Mouse (Mus musculus) hindbrain, embryonic 15.5 days (tissue): ENCODE results near the gene Phf1. TPM values are rescaled to one million over a fixed set of nuclear protein-coding genes. Genes with fewer than 3 reads are reported as not detected.

ENCODE experiments used
- ATAC-seq: fragments of 200-750 bp; cut with Nextera tagmentation; 2 replicates; pipeline ENCODE4 v1.8.0; 2017; ENCODE audit warnings: low read depth, moderate number of reproducible peaks, moderate TSS enrichment; ENCODE audit not compliant: low FRiP score
- H3K27ac ChIP-seq: fragments of 300-500 bp; sonication (generic); replicated peaks from 2 replicates; pipeline ENCODE4 v1.5.1; 2015; ENCODE audit warnings: mild to moderate bottlenecking, inconsistent platforms
- H3K27me3 ChIP-seq: fragments of 300-500 bp; sonication (generic); 2 replicates; pipeline ENCODE4 v1.6.1; 2015; ENCODE audit warnings: control low read depth, inconsistent platforms
- H3K36me3 ChIP-seq: fragments of 300-500 bp; sonication (generic); 2 replicates; pipeline ENCODE4 v1.6.1; 2015; ENCODE audit warnings: control low read depth, inconsistent platforms
- H3K4me1 ChIP-seq: fragments of 300-500 bp; sonication (generic); replicated peaks from 2 replicates; pipeline ENCODE4 v1.6.1; 2015; ENCODE audit warnings: control low read depth, inconsistent platforms
- H3K4me2 ChIP-seq: fragments of 300-500 bp; sonication (generic); 2 replicates; pipeline ENCODE4 v1.6.1; 2015; ENCODE audit warnings: moderate library complexity, mild to moderate bottlenecking, inconsistent platforms
- H3K4me3 ChIP-seq: fragments of 300-500 bp; sonication (generic); 2 replicates; pipeline ENCODE4 v1.5.1; 2015; ENCODE audit warnings: mild to moderate bottlenecking, inconsistent platforms
- H3K9ac ChIP-seq: fragments of 300-500 bp; sonication (generic); 2 replicates; pipeline ENCODE4 v1.6.1; 2015; ENCODE audit warnings: inconsistent platforms
- H3K9me3 ChIP-seq: fragments of 300-500 bp; sonication (generic); 2 replicates; pipeline ENCODE4 v1.6.1; 2016; ENCODE audit warnings: control low read depth, inconsistent platforms
- WGBS: fragments of 180-500 bp; shearing (Covaris S2); methylation state at CpG from one replicate; pipeline ENCODE4 v1.1.7; 2015; 5-methylcytosine and 5-hydroxymethylcytosine counted together
- polyA plus RNA-seq: library from polyadenylated mRNA; unstranded; fragments of >200 nt; fragmentation: Nextera tagmentation; extraction: Ambion mirVana; gene quantifications from 2 replicates; pipeline ENCODE4 v1.2.1, GENCODE M21; 2015

Phf1 gene
- 32.3 and 34.7 TPM in 2 replicates for polyA plus RNA-seq

GRCm38 (mm10) chr17:26932839-26933398, at the start of gene Phf1:
TSS of gene Phf1 (plus strand) at chr17:26933052.
- under 1% methylated on average over 24 of the region's 43 CpGs for WGBS

DNA sequence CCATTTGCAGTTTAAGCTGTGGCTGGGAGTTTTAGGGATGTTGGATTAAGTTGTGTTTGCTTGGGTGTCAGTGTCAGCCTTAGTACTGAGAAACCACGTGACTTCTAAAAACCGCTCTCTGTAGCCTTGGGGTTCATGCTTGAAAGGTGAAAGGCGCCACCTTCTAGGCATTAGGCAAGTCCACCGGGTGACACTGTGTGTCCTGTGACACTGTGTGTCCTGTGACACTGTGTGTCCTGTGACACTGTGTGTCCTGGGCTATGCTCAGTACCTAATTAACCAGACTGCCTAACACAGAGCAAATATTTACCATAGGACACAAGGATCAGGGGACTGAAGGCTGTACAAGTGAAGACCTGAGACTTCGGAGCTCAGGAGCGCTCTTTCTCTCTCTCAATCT, 49.3 kb upstream of the Phf1 start:
- Histone ChIP-seq H3K27ac (no peak overlapping the region), H3K9ac (no peak overlapping the region), H3K4me3 (no peak overlapping the region), H3K36me3 (no peaks in the 10 kb centered on the region), H3K4me1 (peaks cover 21% of the 10 kb centered on the region), H3K4me2 (no peak overlapping the region), H3K9me3 (no peaks in the 10 kb centered on the region), H3K27me3 (no peaks in the 10 kb centered on the region; the same call in none of the 2 replicates)
- no peak for ATAC-seq
- WGBS, result 78% methylated on average over 6 of the region's 6 CpGs

More at GRCm38 (mm10) chr17:26932839-26933398, at the start of gene Phf1:
- Histone ChIP-seq H3K4me3 (peak within 1 kb of the TSS; percentile 84), H3K27ac (peak within 1 kb of the TSS; percentile 90), H3K9me3 (no peaks in the 10 kb centered on the region), H3K4me1 (peaks cover 31% of the 10 kb centered on the region), H3K36me3 (peaks cover 18% of the 10 kb centered on the region), H3K4me2 (peak within 1 kb of the TSS; percentile 76), H3K9ac (peak within 1 kb of the TSS; percentile 88), H3K27me3 (no peaks in the 10 kb centered on the region)
- ATAC-seq, result peak; percentile 86

DNA sequence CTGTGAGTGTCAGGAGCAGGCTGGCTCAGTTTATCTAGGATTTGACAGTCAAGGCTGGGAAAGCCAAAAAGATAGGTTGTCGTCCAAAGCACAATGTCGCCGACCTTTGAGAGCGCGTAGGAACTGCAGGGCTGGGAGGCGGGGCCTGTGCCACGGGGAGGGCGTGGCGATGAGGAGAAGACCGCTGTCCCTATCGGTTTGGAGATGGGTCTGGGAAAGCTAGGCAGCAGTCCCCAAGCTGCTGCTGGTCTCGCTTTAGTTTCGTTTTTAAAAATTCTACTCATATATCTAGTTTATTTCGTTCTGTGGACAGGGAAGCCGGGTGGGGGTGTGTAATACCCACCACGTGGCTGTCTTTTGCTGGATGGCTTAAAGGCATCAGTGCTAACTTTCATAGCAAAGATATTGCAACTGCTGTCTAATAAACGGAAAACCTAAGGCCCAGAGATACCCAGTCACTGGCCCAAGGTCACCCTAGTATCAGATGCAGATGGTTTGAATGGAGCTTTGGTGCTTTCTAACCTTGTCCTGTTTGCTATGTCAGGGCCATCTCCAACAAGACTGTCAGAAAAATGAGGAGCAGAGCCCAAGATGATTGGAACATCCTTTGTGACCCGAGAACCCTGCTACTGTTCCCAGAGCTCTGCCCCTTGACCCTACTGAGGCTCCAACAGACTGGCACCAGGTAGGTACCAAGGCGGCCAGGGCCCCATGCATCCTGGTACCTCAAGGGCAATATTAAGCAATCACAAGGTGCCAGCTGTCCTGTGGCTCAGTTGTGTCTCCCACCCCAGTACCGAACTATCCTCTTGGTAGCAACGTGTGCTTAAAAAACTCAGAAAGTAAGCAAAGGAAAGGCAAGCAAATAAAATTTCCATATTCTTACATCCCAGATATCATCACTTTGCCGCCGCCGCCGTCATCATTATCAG, 47.6 kb upstream of the Phf1 start:
- peak overlapping the region; percentile 62 for H3K4me2 ChIP-seq
- peak; percentile 62 for ATAC-seq
- H3K27me3 ChIP-seq, result no peaks in the 10 kb centered on the region; the same call in none of the 2 replicates
- 23% methylated on average over 25 of the region's 25 CpGs for WGBS
- H3K4me1 ChIP-seq, result peaks cover 21% of the 10 kb centered on the region
- no peaks in the 10 kb centered on the region for H3K36me3 ChIP-seq
- H3K27ac ChIP-seq, result no peak overlapping the region
- no peaks in the 10 kb centered on the region for H3K9me3 ChIP-seq
- H3K9ac ChIP-seq, result peak overlapping the region; percentile 24; the same call in 1 of the 2 replicates
- peak overlapping the region; percentile 37 for H3K4me3 ChIP-seq

- Histone ChIP-seq H3K9ac (peak overlapping the region; percentile 22; the same call in 1 of the 2 replicates), H3K27me3 (no peaks in the 10 kb centered on the region; the same call in none of the 2 replicates), H3K4me1 (peaks cover 21% of the 10 kb centered on the region), H3K36me3 (no peaks in the 10 kb centered on the region), H3K4me3 (peak overlapping the region; percentile 37), H3K4me2 (peak overlapping the region; percentile 62), H3K9me3 (no peaks in the 10 kb centered on the region), H3K27ac (no peak overlapping the region)
- whole genome bisulfite sequencing, result 11% methylated on average over 30 of the region's 30 CpGs
- peak; percentile 86 for ATAC-seq
Measured at GRCm38 (mm10) chr17:26886047-26886749, 46.7 kb upstream of the Phf1 start.

DNA sequence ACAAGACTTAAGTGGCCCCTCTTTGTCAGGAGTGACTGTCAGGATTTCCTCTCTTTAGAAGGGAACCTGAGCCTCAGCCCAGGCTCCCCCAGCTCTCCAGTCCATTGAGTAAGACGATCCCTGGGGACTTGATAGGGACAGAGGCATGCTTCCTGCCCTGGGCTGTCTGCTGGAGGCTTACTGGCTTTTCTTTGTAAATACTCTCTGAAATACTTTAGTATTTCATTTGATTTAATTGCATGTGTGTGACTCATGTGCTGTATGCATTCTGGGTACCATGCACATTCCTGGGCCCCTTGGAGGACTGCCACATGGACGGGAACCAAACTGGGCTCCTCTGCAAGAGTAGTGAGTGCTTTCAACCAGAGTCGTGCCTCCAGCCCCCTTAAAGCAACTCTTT, 44.9 kb upstream of the Phf1 start:
- Histone ChIP-seq H3K27ac (no peak overlapping the region), H3K4me3 (no peak overlapping the region), H3K27me3 (no peaks in the 10 kb centered on the region; the same call in none of the 2 replicates), H3K9ac (no peak overlapping the region), H3K9me3 (no peaks in the 10 kb centered on the region), H3K4me1 (peaks cover 29% of the 10 kb centered on the region), H3K36me3 (no peaks in the 10 kb centered on the region), H3K4me2 (no peak overlapping the region)
- WGBS, result 31% methylated on average over 3 of the region's 3 CpGs
- ATAC-seq, result no peak

- no peak overlapping the region for H3K4me2 ChIP-seq
- peaks cover 7% of the 10 kb centered on the region for H3K27me3 ChIP-seq
- ATAC-seq, result peak; percentile 65; the same call in 1 of the 2 replicates
- no peak overlapping the region for H3K27ac ChIP-seq
- 31% methylated on average over 16 of the region's 16 CpGs for WGBS
- peaks cover 23% of the 10 kb centered on the region; the same call in 1 of the 2 replicates for H3K4me1 ChIP-seq
- no peaks in the 10 kb centered on the region for H3K36me3 ChIP-seq
- H3K9me3 ChIP-seq, result no peaks in the 10 kb centered on the region
- H3K4me3 ChIP-seq, result no peak overlapping the region
- no peak overlapping the region for H3K9ac ChIP-seq
Measured at GRCm38 (mm10) chr17:26892635-26893375, 40.0 kb upstream of the Phf1 start.

DNA sequence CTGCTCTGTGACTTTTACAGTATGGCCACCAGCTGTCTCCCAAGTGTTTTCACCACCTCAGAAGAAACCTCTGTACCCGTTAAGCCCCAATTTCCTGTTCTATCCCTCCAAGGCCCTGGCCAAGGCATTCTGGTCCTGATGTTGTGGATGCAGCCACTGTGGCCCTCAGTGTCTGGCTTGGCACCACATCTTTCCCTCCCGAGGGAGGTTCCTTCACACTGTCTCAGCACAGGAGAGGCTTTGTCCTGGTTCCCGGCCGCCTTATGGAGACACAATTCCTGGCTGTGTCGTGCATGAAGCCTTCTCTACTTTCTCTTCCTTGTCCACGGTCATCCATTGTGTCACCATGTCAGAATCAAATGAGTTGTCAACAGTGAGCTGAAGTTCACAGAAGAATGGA, 39.4 kb upstream of the Phf1 start:
- H3K4me3 ChIP-seq, result no peak overlapping the region
- H3K9ac ChIP-seq, result no peak overlapping the region
- H3K27ac ChIP-seq, result no peak overlapping the region
- WGBS, result 38% methylated on average over 6 of the region's 6 CpGs
- H3K27me3 ChIP-seq, result peaks cover 7% of the 10 kb centered on the region; the same call in 1 of the 2 replicates
- H3K4me2 ChIP-seq, result no peak overlapping the region
- no peaks in the 10 kb centered on the region for H3K9me3 ChIP-seq
- H3K4me1 ChIP-seq, result peaks cover 23% of the 10 kb centered on the region; the same call in 1 of the 2 replicates
- no peaks in the 10 kb centered on the region for H3K36me3 ChIP-seq
- ATAC-seq, result no peak

DNA sequence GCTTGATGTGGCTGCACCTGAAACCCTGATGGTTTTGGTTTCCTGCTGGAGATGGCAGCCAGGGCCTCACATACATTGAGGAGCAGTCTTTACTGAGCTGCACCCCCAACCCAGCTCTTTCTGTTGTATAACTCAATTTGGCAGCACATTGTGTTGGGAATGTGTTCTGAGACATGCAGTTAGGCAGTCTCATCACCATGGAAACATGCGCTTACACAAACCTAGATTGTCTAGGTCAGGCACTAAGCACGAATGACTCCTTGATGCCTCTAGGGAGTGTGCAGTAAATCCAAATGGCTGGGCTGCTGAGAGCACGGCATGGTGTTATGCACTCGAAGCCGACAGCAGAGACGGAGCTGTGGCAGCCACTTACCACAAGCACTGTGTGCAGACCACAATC, 38.5 kb upstream of the Phf1 start:
- 62% methylated on average over 6 of the region's 6 CpGs for whole genome bisulfite sequencing
- no peak for ATAC-seq
- peaks cover 7% of the 10 kb centered on the region; the same call in 1 of the 2 replicates for H3K27me3 ChIP-seq

GRCm38 (mm10) chr17:26895578-26895977, 37.3 kb upstream of the Phf1 start:
- 12% methylated on average over 10 of the region's 10 CpGs for WGBS
- H3K27ac ChIP-seq, result no peak overlapping the region
- H3K4me3 ChIP-seq, result no peak overlapping the region
- no peak for ATAC-seq
- peaks cover 23% of the 10 kb centered on the region; the same call in 1 of the 2 replicates for H3K4me1 ChIP-seq
- peaks cover 7% of the 10 kb centered on the region; the same call in 1 of the 2 replicates for H3K27me3 ChIP-seq
- no peak overlapping the region for H3K4me2 ChIP-seq
- H3K36me3 ChIP-seq, result no peaks in the 10 kb centered on the region
- no peak overlapping the region for H3K9ac ChIP-seq
- H3K9me3 ChIP-seq, result no peaks in the 10 kb centered on the region

More for the DNA sequence above, 38.5 kb upstream of the Phf1 start:
- no peak overlapping the region for H3K9ac ChIP-seq
- H3K4me2 ChIP-seq, result no peak overlapping the region
- H3K36me3 ChIP-seq, result no peaks in the 10 kb centered on the region
- no peak overlapping the region for H3K27ac ChIP-seq
- no peaks in the 10 kb centered on the region for H3K9me3 ChIP-seq
- peaks cover 23% of the 10 kb centered on the region; the same call in 1 of the 2 replicates for H3K4me1 ChIP-seq
- no peak overlapping the region for H3K4me3 ChIP-seq

DNA sequence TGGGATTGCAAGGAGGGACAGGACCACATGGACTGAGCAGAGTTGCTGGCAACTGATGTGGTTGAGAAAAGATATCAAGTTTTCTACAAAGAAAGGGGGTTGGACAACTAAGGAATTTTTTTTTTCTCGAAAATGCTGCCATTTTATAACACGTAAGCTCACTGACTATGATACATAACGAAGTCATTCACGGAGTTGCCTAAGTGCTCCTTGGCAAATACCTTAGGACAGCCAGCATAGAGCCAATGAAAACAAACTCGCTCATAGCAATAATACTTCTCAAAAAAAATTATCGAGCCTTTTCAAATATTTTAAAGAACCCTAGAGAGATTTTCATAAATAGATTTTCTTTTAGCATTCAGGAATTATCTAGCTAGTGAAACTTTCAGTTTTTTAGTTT, 31.9 kb upstream of the Phf1 start:
- no peak for ATAC-seq
- no peak overlapping the region for H3K4me3 ChIP-seq
- H3K4me2 ChIP-seq, result no peak overlapping the region
- H3K27ac ChIP-seq, result no peak overlapping the region
- H3K27me3 ChIP-seq, result 0 out of 2 replicates have a peak, but pooled peaks cover 7% of the 10 kb centered on the region
- no peaks in the 10 kb centered on the region for H3K36me3 ChIP-seq
- no peaks in the 10 kb centered on the region for H3K9me3 ChIP-seq
- no peak overlapping the region for H3K9ac ChIP-seq
- 84% methylated on average over 6 of the region's 6 CpGs for WGBS
- no peaks in the 10 kb centered on the region for H3K4me1 ChIP-seq

- 59% methylated on average over 5 of the region's 5 CpGs for WGBS
- H3K4me3 ChIP-seq, result no peak overlapping the region
- ATAC-seq, result no peak
- H3K27me3 ChIP-seq, result no peaks in the 10 kb centered on the region
- no peaks in the 10 kb centered on the region for H3K4me1 ChIP-seq
- no peak overlapping the region for H3K4me2 ChIP-seq
- no peaks in the 10 kb centered on the region for H3K36me3 ChIP-seq
- H3K27ac ChIP-seq, result no peak overlapping the region
- H3K9me3 ChIP-seq, result no peaks in the 10 kb centered on the region
- H3K9ac ChIP-seq, result no peak overlapping the region
Measured at GRCm38 (mm10) chr17:26904320-26904719, 28.5 kb upstream of the Phf1 start.
